Mouse (Mus musculus): ENCODE results near the gene Mindy4. TPM values are rescaled to one million over a fixed set of nuclear protein-coding genes. Genes with fewer than 3 reads are reported as not detected.

Gene Mindy4
- total and polyA plus RNA-seq, 3 experiments: 0.23 to 1.6 TPM; not detected in 1

- DNase-seq (ENCODE audit: low read depth, low spot score): no peak
- TF ChIP-seq SMC3 (IDR thresholded peaks at IDR 0.05; ENCODE audit: low read depth, low read length) (no peak), RCOR1 (IDR thresholded peaks at IDR 0.05; ENCODE audit: low read depth, low read length) (no peak), ZC3H11A (IDR thresholded peaks at IDR 0.05; ENCODE audit: low read depth, low read length) (no peak)
- H3K4me1 ChIP-seq (ENCODE audit: control insufficient read depth in 1 of 2, insufficient read depth in 2 of 2, low read length in 2 of 2): no peaks in the 10 kb centered on the region
- H3K36me3 ChIP-seq (ENCODE audit: control insufficient read depth in 1 of 2, insufficient read depth in 2 of 2, low read length in 2 of 2): no peaks in the 10 kb centered on the region
- H3K9me3 ChIP-seq (replicated peaks; ENCODE audit: insufficient read depth, low read length): no peaks in the 10 kb centered on the region
- no peak overlapping the region for H3K9ac ChIP-seq (ENCODE audit: control insufficient read depth, low read depth, low read length, poor library complexity, severe bottlenecking)
- H3K27me3 ChIP-seq (ENCODE audit: control insufficient read depth in 1 of 2, insufficient read depth in 2 of 2, low read length in 2 of 2): no peaks in the 10 kb centered on the region
- H3K27ac ChIP-seq (ENCODE audit: control insufficient read depth, low read depth, low read length): no peak overlapping the region
- no peak overlapping the region for H3K4me3 ChIP-seq (ENCODE audit: control insufficient read depth in 1 of 2, insufficient read depth in 1 of 2, low read depth in 2 of 2, low read length in 2 of 2)
- no peaks in the 10 kb centered on the region for H3K79me2 ChIP-seq (ENCODE audit: control insufficient read depth, insufficient read depth, low read length, poor library complexity)
Measured at GRCm38 (mm10) chr6:55346491-55346890, 143.3 kb downstream of the Mindy4 start.

DNA sequence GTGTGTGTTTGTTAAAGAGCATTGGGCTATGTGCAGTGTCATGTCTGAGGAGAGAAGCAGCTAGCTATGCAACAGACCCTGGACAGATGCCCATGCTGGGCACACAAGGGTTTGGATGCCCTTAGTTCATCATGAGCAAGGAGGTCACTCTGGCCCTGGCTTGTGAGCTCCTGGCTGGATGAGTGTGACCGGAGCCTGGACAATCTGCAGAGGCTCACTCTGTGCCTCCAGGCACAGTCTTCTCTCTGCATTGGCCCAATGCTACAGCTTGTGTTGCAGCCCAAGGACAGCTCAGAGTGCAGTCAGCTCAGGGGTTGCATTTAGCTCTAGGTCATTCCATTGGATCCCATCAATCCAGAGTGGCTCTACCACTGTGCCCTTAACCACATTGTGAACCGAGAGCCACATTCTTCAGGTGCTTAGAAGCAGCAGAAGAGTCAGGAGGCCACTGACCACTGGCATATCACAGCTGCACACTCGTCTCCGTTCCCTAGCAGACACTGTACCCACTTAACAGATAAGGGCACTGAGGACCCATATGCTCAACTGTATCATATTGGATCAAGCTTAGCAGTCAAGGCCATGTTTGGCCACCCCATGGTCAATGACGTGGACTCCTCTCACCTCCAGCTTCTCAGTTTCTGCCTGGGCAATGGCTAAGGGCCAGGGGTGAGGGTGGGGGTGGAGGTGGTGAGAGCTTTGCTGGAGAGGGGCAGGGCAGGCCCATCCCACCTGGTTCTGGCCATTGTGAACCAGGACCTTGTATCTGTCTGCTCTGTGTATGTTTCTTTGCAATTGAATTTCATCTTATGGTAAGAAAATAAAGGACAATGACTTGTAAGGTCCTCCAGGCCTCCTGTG is 144.8 kb downstream of the Mindy4 start:
- Histone ChIP-seq H3K27me3 (ENCODE audit: control insufficient read depth in 1 of 2, insufficient read depth in 2 of 2, low read length in 2 of 2) (no peaks in the 10 kb centered on the region), H3K9me3 (replicated peaks; ENCODE audit: insufficient read depth, low read length) (no peaks in the 10 kb centered on the region), H3K4me1 (ENCODE audit: control insufficient read depth in 1 of 2, insufficient read depth in 2 of 2, low read length in 2 of 2) (no peaks in the 10 kb centered on the region), H3K9ac (ENCODE audit: control insufficient read depth, low read depth, low read length, poor library complexity, severe bottlenecking) (no peak overlapping the region), H3K36me3 (ENCODE audit: control insufficient read depth in 1 of 2, insufficient read depth in 2 of 2, low read length in 2 of 2) (no peaks in the 10 kb centered on the region), H3K4me3 (ENCODE audit: control insufficient read depth in 1 of 2, insufficient read depth in 1 of 2, low read depth in 2 of 2, low read length in 2 of 2) (no peak overlapping the region), H3K79me2 (ENCODE audit: control insufficient read depth, insufficient read depth, low read length, poor library complexity) (no peaks in the 10 kb centered on the region), H3K27ac (ENCODE audit: control insufficient read depth, low read depth, low read length) (no peak overlapping the region)
- TF ChIP-seq SMC3 (IDR thresholded peaks at IDR 0.05; ENCODE audit: low read depth, low read length): no peak
- DNase-seq (ENCODE audit: low read depth, low spot score): no peak

- H3K27ac ChIP-seq (ENCODE audit: control insufficient read depth, low read depth, low read length): no peak overlapping the region
- no peak overlapping the region for H3K4me3 ChIP-seq (ENCODE audit: control insufficient read depth in 1 of 2, insufficient read depth in 1 of 2, low read depth in 2 of 2, low read length in 2 of 2)
- no peaks in the 10 kb centered on the region for H3K79me2 ChIP-seq (ENCODE audit: control insufficient read depth, insufficient read depth, low read length, poor library complexity)
- no peak for TF ChIP-seq ZNF384 (IDR thresholded peaks at IDR 0.05; ENCODE audit: low read depth, low read length)
- no peak for TF ChIP-seq ETS1 (IDR thresholded peaks at IDR 0.05; ENCODE audit: low read depth, low read length)
- TF ChIP-seq POLR2A (IDR thresholded peaks at IDR 0.05; ENCODE audit: control insufficient read depth in 1 of 2, insufficient read depth in 1 of 2, low read depth in 1 of 2, low read length in 2 of 2, poor library complexity in 1 of 2): no peak
- TF ChIP-seq MAFK (IDR thresholded peaks at IDR 0.05; ENCODE audit: borderline replicate concordance, low read depth, low read length): no peak
- no peak for TF ChIP-seq MAZ (IDR thresholded peaks at IDR 0.05; ENCODE audit: low read depth, low read length)
- no peak for TF ChIP-seq EP300 (IDR thresholded peaks at IDR 0.05; ENCODE audit: low read depth in 1 of 2, low read length in 2 of 2)
- TF ChIP-seq BHLHE40 (IDR thresholded peaks at IDR 0.05; ENCODE audit: borderline replicate concordance, low read depth, low read length): no peak
- no peak for TF ChIP-seq ELF1 (IDR thresholded peaks at IDR 0.05; ENCODE audit: low read depth, low read length)
- TF ChIP-seq USF2 (IDR thresholded peaks at IDR 0.05; ENCODE audit: borderline replicate concordance in 1 of 2, insufficient read depth in 1 of 2, low read depth in 1 of 2, low read length in 2 of 2): no peak
- no peak for TF ChIP-seq TCF12 (IDR thresholded peaks at IDR 0.05; ENCODE audit: low read depth, low read length)
- TF ChIP-seq SMC3 (IDR thresholded peaks at IDR 0.05; ENCODE audit: low read depth, low read length): no peak
- TF ChIP-seq KAT2A (conservative IDR thresholded peaks at IDR 0.05; ENCODE audit: low read depth, low read length): no peak
- TF ChIP-seq UBTF (IDR thresholded peaks at IDR 0.05; ENCODE audit: borderline replicate concordance, insufficient read depth, low read depth, low read length): no peak
- no peak for DNase-seq (ENCODE audit: low read depth, low spot score)
- no peak overlapping the region for H3K9ac ChIP-seq (ENCODE audit: control insufficient read depth, low read depth, low read length, poor library complexity, severe bottlenecking)
- no peaks in the 10 kb centered on the region for H3K9me3 ChIP-seq (replicated peaks; ENCODE audit: insufficient read depth, low read length)
- H3K4me1 ChIP-seq (ENCODE audit: control insufficient read depth in 1 of 2, insufficient read depth in 2 of 2, low read length in 2 of 2): no peaks in the 10 kb centered on the region
- H3K27me3 ChIP-seq (ENCODE audit: control insufficient read depth in 1 of 2, insufficient read depth in 2 of 2, low read length in 2 of 2): no peaks in the 10 kb centered on the region
- H3K36me3 ChIP-seq (ENCODE audit: control insufficient read depth in 1 of 2, insufficient read depth in 2 of 2, low read length in 2 of 2): no peaks in the 10 kb centered on the region
Measured at GRCm38 (mm10) chr6:55349231-55349630, 146.0 kb downstream of the Mindy4 start.

All from MEL (cell line).